32 mouse cellular contexts compared by ENCODE assay signal in the genomic region with DNA sequence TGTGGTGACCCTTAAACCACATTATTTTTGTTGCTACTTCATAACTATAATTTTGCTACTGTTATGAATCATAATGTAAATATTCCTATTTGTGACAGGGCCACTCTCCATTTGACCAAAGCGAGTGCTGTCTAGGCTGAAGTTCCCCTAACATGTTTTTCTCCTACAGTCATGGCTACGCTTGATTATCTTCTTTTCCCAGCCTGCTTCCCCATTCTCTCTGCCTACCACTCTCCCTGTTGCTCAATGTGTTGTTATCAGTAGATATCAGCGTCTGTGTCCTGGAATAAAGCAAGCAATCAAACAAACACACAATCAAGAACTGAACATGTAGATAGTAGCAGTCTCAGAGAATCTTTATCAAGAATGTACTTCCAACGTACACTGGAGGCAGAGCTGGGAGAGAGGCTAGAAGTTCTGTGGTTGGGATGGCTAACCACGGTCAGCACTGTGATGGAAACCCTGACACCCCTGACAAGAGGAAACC. TPM values are rescaled to one million over a fixed set of nuclear protein-coding genes. Genes with fewer than 3 reads are reported as not detected.
DNase-seq lines count a peak whose midpoint lies in the region; ATAC-seq lines count a peak whose summit lies in the region.
"Had no signal": no experiment of that assay in that cellular context is flagged by ENCODE, and none has a peak within 500 bp of the region (broad histone marks: within the 10 kb centered on the region; RNA-seq: fewer than 3 reads in every experiment).

No protein-coding gene starts in this region.

- WGBS in liver, embryonic 11.5 days, result 28% methylated on average over 5 of the region's 5 CpGs
- 11% methylated on average over 5 of the region's 5 CpGs for WGBS in liver, embryonic 15.5 days (ENCODE audit: insufficient replicate concordance)
- WGBS in midbrain, embryonic 11.5 days, result 83% methylated on average over 5 of the region's 5 CpGs

- H3K36me3 ChIP-seq in liver, embryonic 11.5 days (ENCODE audit: control insufficient read depth, insufficient read depth, low read length), result no peaks in the 10 kb centered on the region
- no peaks in the 10 kb centered on the region for H3K36me3 ChIP-seq in liver, embryonic 15.5 days (replicated peaks)
- H3K36me3 ChIP-seq in midbrain, embryonic 11.5 days (ENCODE audit: control insufficient read depth, insufficient read depth, low read length), result no peaks in the 10 kb centered on the region
- H3K36me3 ChIP-seq: embryonic facial prominence, embryonic 13.5 days; hindbrain, embryonic 15.5 days; midbrain, embryonic 15.5 days; neural tube, embryonic 13.5 days; stomach, embryonic 15.5 days had no signal

- no peak for DNase-seq in liver, embryonic 11.5 days (ENCODE audit: low spot score)
- no peak for DNase-seq in liver
- no peak for DNase-seq in layer of hippocampus, postnatal 25 days (ENCODE audit: extremely low spot score in 1 of 2, low spot score in 1 of 2)
- no peak for DNase-seq in layer of hippocampus, adult 9-11 months
- DNase-seq in midbrain, embryonic 11.5 days (ENCODE audit: low spot score, missing footprints), result no peak
- DNase-seq: adrenal gland, postnatal 36 days; cerebellum, adult 18-20 months; cerebellum, postnatal 25 days; embryo, embryonic 11 days; gastrocnemius, adult 2 months; heart, postnatal 4 days; kidney, adult 2 months; kidney, postnatal 10 days; layer of hippocampus, postnatal 36 days; lung, adult 18-20 months; lung, postnatal 10 days; right cerebral cortex, postnatal 4 days; thymus, postnatal 25 days had no signal

- H3K4me1 ChIP-seq in liver, embryonic 11.5 days (replicated peaks; ENCODE audit: control insufficient read depth, insufficient read depth, low read length), result 0 out of 2 replicates have a peak, but pooled peaks cover 2% of the 10 kb centered on the region
- H3K4me1 ChIP-seq in liver, embryonic 15.5 days (replicated peaks), result peaks cover 5% of the 10 kb centered on the region; the same call in 1 of the 2 replicates
- no peaks in the 10 kb centered on the region for H3K4me1 ChIP-seq in midbrain, embryonic 11.5 days (ENCODE audit: control insufficient read depth, insufficient read depth, low read length)
- H3K4me1 ChIP-seq: embryonic facial prominence, embryonic 13.5 days; forebrain, embryonic 13.5 days; hindbrain, embryonic 15.5 days; midbrain, embryonic 15.5 days; neural tube, embryonic 13.5 days; stomach, embryonic 15.5 days had no signal

- no peak overlapping the region for H3K9ac ChIP-seq in liver, embryonic 11.5 days (ENCODE audit: low read depth, low read length)
- H3K9ac ChIP-seq in liver, embryonic 15.5 days, result no peak overlapping the region
- H3K9ac ChIP-seq in midbrain, embryonic 11.5 days (ENCODE audit: low read length), result no peak overlapping the region
- H3K9ac ChIP-seq: embryonic facial prominence, embryonic 13.5 days; forebrain, embryonic 13.5 days; hindbrain, embryonic 15.5 days; midbrain, embryonic 15.5 days; neural tube, embryonic 13.5 days; stomach, embryonic 15.5 days had no signal

- H3K4me3 ChIP-seq in liver, embryonic 11.5 days (ENCODE audit: low read depth, low read length), result no peak overlapping the region
- no peak overlapping the region for H3K4me3 ChIP-seq in liver, embryonic 15.5 days (replicated peaks)
- no peak overlapping the region for H3K4me3 ChIP-seq in midbrain, embryonic 11.5 days (ENCODE audit: low read depth, low read length)
- H3K4me3 ChIP-seq: embryonic facial prominence, embryonic 13.5 days; forebrain, embryonic 13.5 days; gastrocnemius, adult 2 months; hindbrain, embryonic 15.5 days; midbrain, embryonic 15.5 days; myocyte; neural tube, embryonic 13.5 days; stomach, embryonic 15.5 days had no signal

- H3K4me2 ChIP-seq in liver, embryonic 11.5 days, result no peak overlapping the region
- no peak overlapping the region for H3K4me2 ChIP-seq in liver, embryonic 15.5 days
- H3K4me2 ChIP-seq in midbrain, embryonic 11.5 days, result no peak overlapping the region
- H3K4me2 ChIP-seq: embryonic facial prominence, embryonic 13.5 days; forebrain, embryonic 13.5 days; hindbrain, embryonic 15.5 days; midbrain, embryonic 15.5 days; neural tube, embryonic 13.5 days; stomach, embryonic 15.5 days had no signal

- no peaks in the 10 kb centered on the region for H3K9me3 ChIP-seq in liver, embryonic 11.5 days (ENCODE audit: control insufficient read depth, low read length)
- no peaks in the 10 kb centered on the region for H3K9me3 ChIP-seq in liver, embryonic 15.5 days (replicated peaks)
- H3K9me3 ChIP-seq in midbrain, embryonic 11.5 days (ENCODE audit: control insufficient read depth, low read length), result no peaks in the 10 kb centered on the region
- H3K9me3 ChIP-seq: embryonic facial prominence, embryonic 13.5 days; forebrain, embryonic 13.5 days; hindbrain, embryonic 15.5 days; midbrain, embryonic 15.5 days; neural tube, embryonic 13.5 days; stomach, embryonic 15.5 days had no signal

- no peaks in the 10 kb centered on the region for H3K27me3 ChIP-seq in liver, embryonic 11.5 days (replicated peaks; ENCODE audit: control insufficient read depth, insufficient read depth, low read length)
- H3K27me3 ChIP-seq in liver, embryonic 15.5 days, result no peaks in the 10 kb centered on the region
- no peaks in the 10 kb centered on the region for H3K27me3 ChIP-seq in midbrain, embryonic 11.5 days (ENCODE audit: control insufficient read depth, insufficient read depth, low read length)
- H3K27me3 ChIP-seq: embryonic facial prominence, embryonic 13.5 days; forebrain, embryonic 13.5 days; hindbrain, embryonic 15.5 days; midbrain, embryonic 15.5 days; neural tube, embryonic 13.5 days; stomach, embryonic 15.5 days had no signal

- H3K27ac ChIP-seq in liver, embryonic 11.5 days (ENCODE audit: low read depth, low read length), result no peak overlapping the region
- H3K27ac ChIP-seq in liver, embryonic 15.5 days (replicated peaks), result no peak overlapping the region
- H3K27ac ChIP-seq in midbrain, embryonic 11.5 days (ENCODE audit: low read depth, low read length), result no peak overlapping the region
- H3K27ac ChIP-seq: embryonic facial prominence, embryonic 13.5 days; forebrain, embryonic 13.5 days; gastrocnemius, adult 2 months; hindbrain, embryonic 15.5 days; midbrain, embryonic 15.5 days; neural tube, embryonic 13.5 days; stomach, embryonic 15.5 days had no signal

- ATAC-seq in liver, embryonic 11.5 days (replicated peaks; ENCODE audit: low FRiP score), result peak; percentile 68
- ATAC-seq in common myeloid progenitor, adult 5-6 weeks (replicated peaks; ENCODE audit: low read depth, poor library complexity, severe bottlenecking), result peak; percentile 88
- ATAC-seq in liver, embryonic 15.5 days (ENCODE audit: insufficient read depth), result peak; percentile 51
- ATAC-seq in midbrain, embryonic 11.5 days (ENCODE audit: low FRiP score), result no peak
- ATAC-seq: forebrain, embryonic 13.5 days; midbrain, embryonic 15.5 days had no signal

RNA-seq across cellular contexts. Expression of a gene that starts 48.1 kb away (rescaled TPM):
- not detected in 2 replicates for polyA plus RNA-seq in liver, embryonic 11.5 days (2014; fragmentation: Nextera tagmentation; extraction: Ambion mirVana)
- not detected in 2 replicates for total RNA-seq in common myeloid progenitor, adult 5-6 weeks (2017)
- not detected in 2 replicates for polyA plus RNA-seq in liver, embryonic 15.5 days (2015; fragmentation: Nextera tagmentation; extraction: Ambion mirVana)
- total RNA-seq in layer of hippocampus, postnatal 25 days (2021), result not detected
- not detected in 2 replicates for polyA plus RNA-seq in midbrain, embryonic 11.5 days (2014; fragmentation: Nextera tagmentation; extraction: Ambion mirVana)
- total RNA-seq: adrenal gland, postnatal 36 days; gastrocnemius, adult 2 months; gastrocnemius, postnatal 4 days; heart, postnatal 4 days; layer of hippocampus, postnatal 36 days; left cerebral cortex, postnatal 10 days had no signal
- polyA plus RNA-seq: embryonic facial prominence, embryonic 13.5 days; forebrain, embryonic 13.5 days; frontal cortex, adult 2 months; heart, embryonic 16.5 days; hindbrain, embryonic 15.5 days; kidney, adult 2 months; limb, embryonic 11.5 days; midbrain, embryonic 15.5 days; myocyte; neural tube, embryonic 13.5 days had no signal
